Mouse (Mus musculus) B cell, adult 2 months (primary cell): ENCODE measurements around the gene Pilrb2.
"Not testable (repeated sequence)": the region's sequence is repeated elsewhere in the genome, so short reads cannot be mapped to it uniquely, and the experiment has no call there.

Source experiments
- DNase-seq, 2 experiments: peaks; one replicate each; pipeline ENCODE4 v3.0.0; 2022

Pilrb2 gene

DNA sequence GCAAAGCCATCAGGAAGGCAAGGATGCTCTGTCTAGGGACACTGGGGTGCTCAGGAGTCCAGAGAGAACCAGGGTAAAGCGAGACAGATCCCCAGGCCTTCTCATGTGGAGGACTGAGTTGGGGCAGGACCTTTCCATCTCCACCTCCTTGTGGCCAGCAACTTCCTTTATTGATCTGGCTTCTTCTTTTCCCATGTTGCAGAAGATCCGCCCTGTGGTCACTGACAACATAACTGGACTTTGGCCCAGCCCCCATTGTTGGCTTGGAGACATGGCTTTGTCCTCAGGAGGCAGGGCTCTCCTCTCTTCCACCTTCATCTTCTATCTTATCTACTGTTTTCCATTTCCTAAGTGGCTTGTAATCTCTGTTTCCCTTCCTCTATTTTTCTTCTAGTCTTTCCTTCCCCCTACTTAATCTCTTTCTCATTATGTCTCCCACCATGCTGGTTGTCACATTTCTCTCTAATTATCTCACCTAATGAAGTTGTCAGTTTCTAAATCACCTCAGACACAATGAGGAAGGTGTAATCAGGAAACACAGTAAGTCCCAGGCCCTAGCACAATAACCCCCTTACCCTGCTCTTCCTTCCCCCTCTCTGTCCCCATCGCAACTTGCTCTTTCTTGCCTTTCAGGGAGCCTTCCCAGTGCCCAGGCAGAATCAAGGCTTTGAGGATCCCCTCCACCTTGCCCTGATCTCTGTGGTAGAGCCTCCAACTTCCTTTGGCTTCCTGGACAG, at the start of gene Pilrb2:
Pilrb2 (minus strand) TSS at position 172 of the 737 bp plus-strand sequence.
- not testable (repeated sequence) for DNase-seq

DNA sequence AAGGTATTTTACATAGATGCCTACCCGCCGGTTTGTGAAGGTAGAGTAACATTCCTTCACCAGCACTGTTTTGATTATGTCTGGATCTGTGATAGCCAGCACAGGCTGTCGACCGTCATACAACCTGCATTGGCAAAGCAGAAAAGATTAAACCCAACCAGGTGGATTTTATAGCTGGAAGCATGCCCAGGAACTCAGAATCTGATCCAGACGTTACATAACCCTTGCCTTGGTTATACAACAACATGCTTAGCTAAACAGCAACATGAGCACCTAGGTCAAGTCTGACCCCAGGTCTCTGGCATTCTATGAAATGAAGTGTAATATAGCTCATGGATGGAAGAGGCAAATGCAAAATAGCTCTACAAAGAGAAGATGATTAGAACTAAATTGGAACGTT, 43.9 kb upstream of the Pilrb2 start:
- no peak for DNase-seq

DNA sequence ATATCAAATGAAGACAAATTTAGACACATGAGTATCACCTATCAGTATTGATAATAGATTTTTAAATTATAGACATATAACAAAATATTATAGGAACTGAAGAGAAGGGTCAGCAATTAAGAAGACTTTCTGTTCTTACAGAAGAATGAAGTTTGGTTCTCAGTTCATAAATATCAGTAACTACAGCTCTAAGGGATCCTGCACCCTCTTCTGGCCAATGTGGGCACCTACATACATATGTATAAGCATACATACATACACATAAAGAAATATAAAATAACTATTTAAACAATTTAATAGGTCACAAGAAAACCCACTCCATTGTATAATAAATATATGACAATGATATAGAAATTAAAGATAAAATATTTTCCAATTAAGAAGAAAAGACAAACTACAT, 42.9 kb upstream of the Pilrb2 start:
- no peak for DNase-seq

DNA sequence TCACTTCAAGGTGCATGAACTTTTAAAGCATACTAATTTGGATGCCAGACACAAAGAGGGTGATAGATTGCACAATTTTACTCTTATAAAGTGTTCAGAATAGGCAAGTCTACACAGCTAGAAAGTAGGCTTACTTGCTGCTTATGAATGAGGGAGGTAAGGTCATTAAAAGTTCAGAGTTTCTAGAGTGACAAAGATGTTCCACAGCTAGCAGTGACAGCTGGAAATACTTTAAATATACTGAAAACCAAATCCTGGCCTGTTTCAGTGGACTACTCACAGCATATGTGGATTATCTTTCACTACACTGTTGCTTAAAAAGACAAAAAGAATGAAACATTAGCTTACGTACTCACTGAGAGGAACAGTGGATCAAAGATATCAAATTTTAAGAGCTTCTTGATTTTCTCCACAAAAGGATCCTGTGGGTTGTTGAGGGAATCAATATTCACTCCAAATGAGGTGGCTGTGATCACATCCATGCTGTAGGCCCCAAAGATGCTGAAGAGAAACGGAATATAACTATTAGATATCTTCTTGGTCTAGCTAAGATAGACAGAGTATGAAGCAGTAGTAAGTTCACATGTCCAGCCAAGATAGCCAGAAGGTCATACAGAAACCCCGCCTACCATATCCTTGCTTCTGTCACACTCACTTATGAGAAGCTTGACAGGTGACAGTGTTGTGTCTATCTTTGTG, 38.1 kb upstream of the Pilrb2 start:
- no peak for DNase-seq

DNA sequence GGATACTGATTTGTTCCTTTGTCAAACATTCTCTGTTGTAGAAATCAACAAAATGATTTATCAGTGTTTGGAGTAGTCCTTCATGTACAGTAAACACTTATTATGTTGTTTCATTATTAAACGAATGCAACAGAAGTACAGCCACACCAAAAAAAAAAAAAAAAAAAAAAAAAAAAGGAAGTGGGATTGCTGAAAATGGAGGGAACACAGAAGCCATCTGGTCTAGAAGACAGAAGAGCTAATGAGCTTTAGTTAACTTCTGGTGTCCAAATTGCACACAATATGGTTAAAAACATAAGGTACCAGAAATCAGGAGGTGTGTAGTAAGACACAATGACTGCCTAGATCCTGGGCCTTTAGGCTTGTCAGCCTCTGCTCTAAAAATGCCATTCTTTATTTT, 26.2 kb upstream of the Pilrb2 start:
- DNase-seq, result no peak

DNA sequence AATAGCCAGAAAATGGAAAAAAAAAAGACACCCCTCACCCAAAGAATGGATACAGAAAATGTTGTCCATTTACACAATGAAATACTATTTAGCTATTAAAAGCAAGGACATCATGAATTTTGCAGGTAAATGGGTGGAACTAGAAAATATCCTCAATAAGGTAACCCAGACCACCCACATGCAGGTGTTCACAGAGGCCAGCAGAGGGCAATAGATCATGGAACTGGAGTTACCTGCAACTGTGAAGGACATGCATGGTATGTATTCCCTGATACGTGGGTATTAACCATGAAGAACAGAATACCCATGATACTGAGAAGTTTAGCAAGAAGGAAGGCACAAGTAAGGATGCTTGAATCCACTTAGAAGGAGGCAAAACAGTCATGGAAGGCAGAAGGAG, 21.3 kb upstream of the Pilrb2 start:
- no peak for DNase-seq

DNA sequence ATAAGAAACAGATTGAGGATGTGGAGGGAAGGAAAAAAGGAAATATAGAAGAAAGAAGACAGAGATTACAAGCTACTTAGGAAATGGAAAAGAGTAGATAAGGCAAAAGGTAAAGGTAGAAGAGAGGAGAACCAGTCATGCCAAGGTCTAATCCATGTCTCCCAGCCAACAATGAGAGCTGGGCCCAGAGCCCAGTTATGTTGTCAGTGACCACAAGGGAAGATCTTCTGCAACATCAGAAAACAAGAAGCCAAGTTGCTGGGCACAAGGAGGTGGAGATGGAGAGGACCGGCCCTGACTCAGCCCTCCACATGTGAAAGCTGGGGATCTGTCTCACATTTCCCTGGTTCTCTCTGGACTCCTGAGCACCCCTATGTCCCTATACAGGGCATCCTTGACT, 16.1 kb upstream of the Pilrb2 start:
- no peak for DNase-seq

DNA sequence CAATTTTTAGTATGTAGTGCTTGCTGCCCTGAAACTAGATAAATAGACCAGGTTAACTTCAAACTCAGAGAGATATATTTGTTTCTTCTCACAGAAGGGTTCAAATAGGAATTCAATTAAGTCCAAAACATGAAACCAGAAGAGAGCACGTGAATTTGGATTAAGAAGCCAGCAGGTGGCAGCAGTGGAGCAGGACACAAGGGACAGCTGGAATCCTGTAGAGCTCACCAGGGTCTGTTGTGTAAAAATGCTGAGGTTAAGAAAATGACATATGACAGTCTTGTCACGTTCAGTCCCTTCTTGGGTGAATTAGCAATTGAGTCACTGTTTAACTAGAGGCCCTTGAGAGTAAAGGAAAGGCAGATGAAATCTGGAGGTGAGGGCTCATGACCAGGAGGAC, 14.3 kb upstream of the Pilrb2 start:
- peak; percentile 4 to 6 for DNase-seq

DNA sequence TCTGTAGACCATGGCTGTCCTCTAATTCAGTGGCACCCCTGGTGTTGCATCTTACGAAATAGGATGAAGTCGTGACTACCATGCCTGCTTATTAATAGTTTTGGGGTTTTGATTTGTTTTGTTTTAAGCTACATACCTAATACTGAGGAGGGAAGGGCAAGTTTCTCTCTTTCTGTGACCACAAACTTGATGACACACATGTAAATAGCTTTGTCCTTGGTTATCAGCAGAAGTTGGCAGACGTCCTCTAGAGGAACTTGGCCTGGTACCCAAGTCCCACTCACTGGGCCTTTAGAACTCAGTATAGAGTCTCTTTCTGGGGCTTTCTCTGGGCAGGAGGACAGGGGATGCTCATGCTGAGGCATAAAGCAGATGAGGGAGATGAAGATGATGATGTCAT, 11.7 kb upstream of the Pilrb2 start:
- no peak for DNase-seq

DNA sequence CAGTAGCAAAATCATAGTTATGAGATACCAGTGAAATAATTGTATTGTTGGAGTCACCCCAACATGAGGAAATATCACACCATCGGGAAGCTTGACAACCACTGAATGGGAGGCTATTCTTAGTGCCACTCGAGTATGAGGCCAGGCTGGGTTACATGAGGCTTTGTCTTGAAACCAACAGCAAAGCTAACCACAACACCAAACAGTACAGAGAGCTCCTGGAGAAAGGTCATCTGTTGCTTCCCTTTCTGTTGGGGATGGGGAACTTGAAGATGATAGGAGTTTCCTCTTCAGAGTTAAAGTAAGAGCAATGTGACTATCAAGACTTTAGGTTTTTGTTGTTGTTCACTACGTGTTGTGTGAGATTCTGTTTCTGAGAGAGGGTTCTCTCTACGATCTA, 11.3 kb upstream of the Pilrb2 start:
- no peak for DNase-seq

DNA sequence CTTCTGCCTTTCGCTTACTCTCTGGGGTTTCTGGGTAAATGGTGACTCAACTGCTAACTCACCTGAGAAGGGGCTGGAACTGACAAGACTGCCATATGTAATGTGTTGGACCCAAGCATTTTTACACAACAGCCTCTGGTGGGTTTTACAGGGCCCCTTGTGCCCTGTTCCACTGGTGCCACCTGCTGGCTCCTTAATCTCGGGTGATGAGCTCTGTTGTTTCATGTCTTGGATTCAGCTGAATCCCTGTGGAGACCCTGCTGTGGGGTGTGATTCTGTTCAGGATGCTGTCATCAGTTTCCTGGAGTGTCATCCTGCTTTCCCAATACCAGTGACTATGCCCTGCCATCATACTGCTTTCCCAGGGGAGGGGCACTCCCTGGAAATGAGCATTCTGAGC, 6.2 kb upstream of the Pilrb2 start:
- DNase-seq, result peak; percentile 10 to 34

DNA sequence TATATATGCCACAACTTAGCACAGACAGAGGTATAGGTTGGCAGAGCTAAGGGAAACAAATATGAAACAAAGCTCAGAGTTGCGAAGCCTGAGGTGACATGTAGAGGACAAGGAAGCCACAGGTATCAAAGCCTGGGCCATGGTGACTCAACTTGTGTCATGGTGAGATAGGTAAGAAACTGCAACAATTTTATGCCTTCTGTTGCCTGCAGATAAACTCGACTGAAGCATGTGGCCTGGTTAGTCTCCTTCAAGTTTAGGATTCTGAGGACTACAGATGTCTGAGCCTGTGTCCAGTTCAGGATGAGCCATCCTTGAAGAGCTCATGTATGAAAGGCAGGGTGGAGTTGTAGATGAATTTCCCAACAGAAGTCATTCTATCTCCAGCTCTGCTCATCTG, 3.4 kb upstream of the Pilrb2 start:
- DNase-seq, result no peak

DNA sequence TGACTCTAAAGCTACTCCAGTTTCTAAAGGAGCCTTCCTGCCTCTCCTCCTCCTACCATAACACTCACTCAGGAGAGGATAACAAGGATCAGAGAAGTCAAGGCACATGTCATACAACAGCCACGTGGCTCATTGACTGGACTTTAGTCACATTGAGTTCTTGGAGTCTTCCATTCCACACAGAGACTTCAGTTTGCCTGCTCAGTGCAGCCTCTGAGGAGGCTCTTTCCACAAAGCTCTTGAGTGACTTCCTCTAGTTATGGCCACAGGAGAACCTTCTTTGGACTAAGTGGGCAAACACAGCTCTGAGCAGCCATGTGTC, 727 bp upstream of the Pilrb2 start:
- DNase-seq, result not testable (repeated sequence)

DNA sequence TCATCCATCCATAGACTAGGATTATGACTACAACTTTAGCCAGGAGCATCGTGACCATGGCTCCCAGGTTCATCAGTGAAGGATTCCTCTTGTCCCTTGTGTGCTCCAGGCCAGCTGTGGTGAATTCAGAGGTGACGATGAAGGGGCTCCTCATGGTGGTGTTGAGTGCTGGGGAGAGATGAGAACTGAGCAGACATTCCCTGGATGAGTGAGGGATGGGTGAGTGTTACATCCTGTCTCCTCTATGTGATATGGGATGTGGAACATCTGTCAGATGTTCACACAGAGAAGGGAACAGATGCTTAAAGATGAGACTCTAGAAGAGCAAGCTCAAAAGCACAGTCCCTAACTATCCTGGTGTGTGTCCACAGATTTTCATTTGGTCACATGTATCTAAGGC, 3.0 kb downstream of the Pilrb2 start:
- not testable (repeated sequence) for DNase-seq

DNA sequence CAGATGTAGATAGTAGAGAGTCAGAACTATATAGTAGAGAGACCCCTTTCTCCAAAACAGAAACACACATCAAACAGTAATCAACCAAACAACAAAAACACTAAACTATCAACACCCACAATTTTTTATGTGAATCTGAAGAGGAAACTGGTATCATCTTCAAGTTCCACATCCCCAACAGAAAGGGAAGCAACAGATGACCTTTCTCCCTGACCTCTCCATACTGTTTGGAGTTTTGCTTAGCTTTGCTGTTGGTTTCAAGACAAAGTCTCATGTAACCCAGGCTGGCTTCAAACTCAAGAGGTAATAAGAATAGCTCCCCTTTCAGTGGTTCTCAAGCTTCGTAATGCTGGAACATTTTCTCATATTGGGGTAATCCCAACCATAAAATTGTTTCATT, 7.6 kb downstream of the Pilrb2 start:
- DNase-seq, result not testable (repeated sequence)

DNA sequence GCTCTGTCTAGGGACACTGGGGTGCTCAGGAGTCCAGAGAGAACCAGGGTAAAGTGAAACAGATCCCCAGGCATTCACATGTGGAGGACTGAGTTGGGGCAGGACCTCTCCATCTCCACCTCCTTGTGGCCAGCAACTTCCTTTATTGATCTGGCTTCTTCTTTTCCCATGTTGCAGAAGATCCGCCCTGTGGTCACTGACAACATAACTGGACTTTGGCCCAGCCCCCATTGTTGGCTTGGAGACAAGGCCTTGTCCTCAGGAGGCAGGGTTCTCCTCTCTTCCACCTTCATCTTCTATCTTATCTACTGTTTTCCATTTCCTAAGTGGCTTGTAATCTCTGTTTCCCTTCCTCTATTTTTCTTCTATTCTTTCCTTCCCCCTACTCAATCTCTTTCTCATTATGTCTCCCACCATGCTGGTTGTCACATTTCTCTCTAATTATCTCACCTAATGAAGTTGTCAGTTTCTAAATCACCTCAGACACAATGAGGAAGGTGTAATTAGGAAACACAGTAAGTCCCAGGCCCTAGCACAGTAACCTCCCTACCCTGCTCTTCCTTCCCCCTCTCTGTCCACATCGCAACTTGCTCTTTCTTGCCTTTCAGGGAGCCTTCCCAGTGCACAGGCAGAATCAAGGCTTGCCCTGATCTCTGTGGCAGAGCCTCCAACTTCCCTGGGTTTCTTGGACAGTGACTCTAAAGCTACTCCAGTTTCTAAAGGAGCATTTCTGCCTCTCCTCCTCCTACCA, 13.5 kb downstream of the Pilrb2 start, which contains the start of gene Pilrb1:
Pilrb1 (minus strand) TSS at position 147 of the 751 bp plus-strand sequence.
- DNase-seq, result not testable (repeated sequence)

DNA sequence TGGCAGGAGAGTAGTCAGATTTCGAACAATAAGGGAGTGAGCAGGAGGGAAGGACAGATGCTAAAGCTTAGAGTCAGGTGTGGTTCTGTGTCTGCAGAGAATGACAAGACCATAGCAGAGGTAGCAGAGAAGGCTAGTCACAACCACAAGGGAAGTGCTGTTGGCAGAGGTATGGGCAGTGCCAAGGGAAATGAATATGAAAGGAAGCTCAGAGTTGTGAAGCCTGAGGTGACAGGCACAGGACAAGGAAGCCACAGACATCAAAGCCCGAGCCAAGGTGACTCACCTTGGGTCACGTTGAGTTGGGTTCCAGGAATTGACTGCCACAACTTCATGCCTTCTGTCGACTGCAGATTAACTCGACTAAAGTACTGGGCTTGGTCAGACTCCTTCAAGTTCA, 14.7 kb downstream of the Pilrb2 start:
- not testable (repeated sequence) for DNase-seq

DNA sequence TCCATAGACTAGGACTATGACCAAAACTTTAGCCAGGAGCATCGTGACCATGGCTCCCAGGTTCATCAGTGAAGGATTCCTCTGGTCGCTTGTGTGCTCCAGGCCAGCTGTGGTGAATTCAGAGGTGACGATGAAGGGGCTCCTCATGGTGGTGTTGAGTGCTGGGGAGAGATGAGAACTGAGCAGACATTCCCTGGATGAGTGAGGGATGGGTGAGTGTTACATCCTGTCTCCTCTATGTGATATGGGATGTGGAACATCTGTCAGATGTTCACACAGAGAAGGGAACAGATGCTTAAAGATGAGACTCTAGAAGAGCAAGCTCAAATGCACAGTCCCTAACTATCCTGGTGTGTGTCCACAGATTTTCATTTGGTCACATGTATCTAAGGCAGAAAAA, 16.7 kb downstream of the Pilrb2 start:
- DNase-seq, result not testable (repeated sequence)

DNA sequence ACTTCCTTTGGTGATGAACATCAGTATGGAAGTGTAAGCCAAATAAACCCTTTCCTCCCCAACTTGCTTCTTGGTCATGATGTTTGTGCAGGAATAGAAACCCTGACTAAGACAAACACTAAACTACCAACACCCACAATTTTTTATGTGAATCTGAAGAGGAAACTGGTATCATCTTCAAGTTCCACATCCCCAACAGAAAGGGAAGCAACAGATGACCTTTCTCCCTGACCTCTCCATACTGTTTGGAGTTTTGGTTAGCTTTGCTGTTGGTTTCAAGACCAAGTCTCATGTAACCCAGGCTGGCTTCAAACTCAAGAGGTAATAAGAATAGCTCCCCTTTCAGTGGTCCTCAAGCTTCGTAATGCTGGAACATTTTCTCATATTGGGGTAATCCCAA, 21.3 kb downstream of the Pilrb2 start:
- not testable (repeated sequence) for DNase-seq

DNA sequence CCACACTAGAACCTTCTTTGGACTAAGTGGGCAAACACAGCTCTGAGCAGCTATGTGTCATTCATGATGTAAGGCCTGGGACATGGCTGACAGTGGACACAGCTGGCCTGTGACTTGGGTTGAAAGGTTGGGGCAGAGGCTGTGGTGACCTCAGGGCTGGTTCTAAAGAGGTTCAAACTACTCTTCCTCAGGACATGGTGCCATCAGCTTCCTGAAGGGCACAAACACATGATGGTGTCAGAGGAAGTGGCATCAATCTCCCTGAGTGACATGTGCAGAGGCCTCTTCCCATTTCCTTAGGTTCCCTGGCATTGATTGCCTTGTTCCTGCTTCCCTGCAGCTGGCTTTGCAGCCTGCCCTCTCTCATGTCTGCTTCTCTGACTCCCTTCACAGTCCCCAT, 34.5 kb downstream of the Pilrb2 start:
- DNase-seq, result not testable (repeated sequence)

DNA sequence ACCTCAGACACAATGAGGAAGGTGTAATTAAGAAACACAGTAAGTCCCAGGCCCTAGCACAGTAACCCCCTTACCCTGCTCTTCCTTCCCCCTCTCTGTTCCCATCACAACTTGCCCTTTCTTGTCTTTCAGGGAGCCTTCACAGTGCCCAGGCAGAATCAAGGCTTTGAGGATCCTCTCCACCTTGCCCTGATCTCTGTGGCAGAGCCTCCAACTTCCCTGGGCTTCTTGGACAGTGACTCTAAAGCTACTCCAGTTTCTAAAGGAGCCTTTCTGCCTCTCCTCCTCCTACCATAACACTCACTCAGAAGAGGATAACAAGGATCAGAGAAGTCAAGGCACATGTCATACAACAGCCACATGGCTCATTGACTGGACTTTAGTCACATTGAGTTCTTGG, 35.0 kb downstream of the Pilrb2 start:
- no peak for DNase-seq

DNA sequence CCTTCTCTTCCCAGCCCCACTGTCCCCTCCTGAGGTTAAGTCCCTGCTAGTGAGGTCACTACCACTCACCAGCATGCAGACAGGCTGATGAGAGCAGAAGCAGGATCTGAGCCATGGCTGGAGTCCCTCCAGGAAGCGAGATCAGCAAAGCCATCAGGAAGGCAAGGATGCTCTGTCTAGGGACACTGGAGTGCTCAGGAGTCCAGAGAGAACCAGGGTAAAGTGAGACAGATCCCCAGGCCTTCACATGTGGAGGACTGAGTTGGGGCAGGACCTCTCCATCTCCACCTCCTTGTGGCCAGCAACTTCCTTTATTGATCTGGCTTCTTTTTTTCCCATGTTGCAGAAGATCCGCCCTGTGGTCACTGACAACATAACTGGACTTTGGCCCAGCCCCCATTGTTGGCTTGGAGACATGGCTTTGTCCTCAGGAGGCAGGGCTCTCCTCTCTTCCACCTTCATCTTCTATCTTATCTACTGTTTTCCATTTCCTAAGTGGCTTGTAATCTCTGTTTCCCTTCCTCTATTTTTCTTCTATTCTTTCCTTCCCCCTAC, 35.6 kb downstream of the Pilrb2 start, which contains the start of gene Pilra:
Pilra (minus strand) TSS at position 316 of the 555 bp plus-strand sequence.
- not testable (repeated sequence) for DNase-seq

DNA sequence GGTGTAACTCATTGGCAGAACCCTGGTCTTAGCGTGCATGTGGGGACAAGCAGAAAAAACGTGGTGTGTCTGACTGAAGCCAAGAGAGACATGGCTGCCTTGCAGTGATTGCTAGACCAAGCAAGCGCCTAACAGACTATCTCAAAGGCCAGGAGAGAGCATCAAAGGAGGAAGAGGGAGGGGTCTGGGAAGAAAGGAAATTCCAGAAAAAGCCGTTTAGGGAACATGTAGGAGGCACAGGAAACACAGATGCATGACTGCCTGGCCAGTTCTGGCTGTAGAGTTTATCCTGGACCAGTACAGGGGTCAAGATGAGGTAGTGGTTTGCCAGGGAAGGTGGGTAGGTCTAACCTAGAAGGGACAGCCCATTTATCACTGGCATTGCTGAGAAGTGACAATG, 38.1 kb downstream of the Pilrb2 start:
- no peak for DNase-seq
